Mouse (Mus musculus) intestine, embryonic 14.5 days (tissue): ENCODE data around the gene Zbtb8a. TPM values are rescaled to one million over a fixed set of nuclear protein-coding genes. Genes with fewer than 3 reads are reported as not detected.
"Not testable (repeated sequence)": the region's sequence is repeated elsewhere in the genome, so short reads cannot be mapped to it uniquely, and the experiment has no call there.

Experiments used
- ATAC-seq: fragments of 200-750 bp; cut with Nextera tagmentation; replicated peaks from 2 replicates; pipeline ENCODE4 v1.8.0; 2017; ENCODE audit warnings: low read depth, moderate number of reproducible peaks, moderate TSS enrichment, moderate library complexity; ENCODE audit not compliant: low FRiP score, low TSS enrichment
- DNase-seq: peaks from one replicate; pipeline ENCODE4 v3.0.0-alpha.2; 2018; ENCODE audit warnings: low spot score
- H3K27ac ChIP-seq: fragments of 300-500 bp; sonication (generic); 2 replicates; pipeline ENCODE4 v1.5.1; 2014; ENCODE audit warnings: low read depth, mild to moderate bottlenecking, control low read depth
- H3K27me3 ChIP-seq: fragments of 300-500 bp; sonication (generic); replicated peaks from 2 replicates; pipeline ENCODE4 v1.6.1; 2014; ENCODE audit warnings: low read length, control low read depth; ENCODE audit not compliant: control insufficient read depth, insufficient read depth
- H3K36me3 ChIP-seq: fragments of 300-500 bp; sonication (generic); 2 replicates; pipeline ENCODE4 v1.6.1; 2014; ENCODE audit warnings: low read length, control low read depth; ENCODE audit not compliant: control insufficient read depth, insufficient read depth
- H3K4me1 ChIP-seq: fragments of 300-500 bp; sonication (generic); replicated peaks from 2 replicates; pipeline ENCODE4 v1.6.1; 2014; ENCODE audit warnings: low read length, control low read depth, mixed read lengths; ENCODE audit not compliant: control insufficient read depth, insufficient read depth
- H3K4me2 ChIP-seq: fragments of 300-500 bp; sonication (generic); 2 replicates; pipeline ENCODE4 v1.6.1; 2014; ENCODE audit warnings: low read length
- H3K4me3 ChIP-seq: fragments of 300-500 bp; sonication (generic); 2 replicates; pipeline ENCODE4 v1.5.1; 2014; ENCODE audit warnings: low read depth, low read length, control low read depth, mixed read lengths
- H3K9ac ChIP-seq: fragments of 300-500 bp; sonication (generic); 2 replicates; pipeline ENCODE4 v1.6.1; 2014; ENCODE audit warnings: mild to moderate bottlenecking, low read length
- H3K9me3 ChIP-seq: fragments of 300-500 bp; sonication (generic); 2 replicates; pipeline ENCODE4 v1.6.1; 2016; ENCODE audit warnings: low read length, control low read depth; ENCODE audit not compliant: control insufficient read depth
- WGBS: fragments of 180-500 bp; shearing (Covaris S2); extraction: QIAGEN DNeasy Blood & Tissue Kit; methylation state at CpG from one replicate; pipeline ENCODE4 v1.1.7; 2014; 5-methylcytosine and 5-hydroxymethylcytosine counted together
- polyA plus RNA-seq: library from polyadenylated mRNA; unstranded; fragments of >200 nt; fragmentation: Nextera tagmentation; extraction: Ambion mirVana; gene quantifications from 2 replicates; pipeline ENCODE4 v1.2.1, GENCODE M21; 2014

The Zbtb8a gene
- polyA plus RNA-seq, 1 experiment from 2014 or later = 7.6 TPM

- no peaks in the 10 kb centered on the region for H3K9me3 ChIP-seq
- H3K36me3 ChIP-seq = no peaks in the 10 kb centered on the region
- no peak for DNase-seq
- H3K4me1 ChIP-seq = peaks cover 9% of the 10 kb centered on the region
- no peak overlapping the region for H3K4me2 ChIP-seq
- no peak overlapping the region for H3K9ac ChIP-seq
- H3K27me3 ChIP-seq = 0 out of 2 replicates have a peak, but pooled peaks cover 4% of the 10 kb centered on the region
- no peak for ATAC-seq
- no peak overlapping the region for H3K4me3 ChIP-seq
- 42% methylated on average over 8 of the region's 8 CpGs for WGBS
- H3K27ac ChIP-seq = no peak overlapping the region
These were observed 4.5 kb downstream of the Zbtb8a start for GRCm38 (mm10) chr4:129373202-129373976.

GRCm38 (mm10) chr4:129371391-129371790 is 6.5 kb downstream of the Zbtb8a start:
- Histone ChIP-seq H3K36me3 (no peaks in the 10 kb centered on the region), H3K4me3 (no peak overlapping the region), H3K27ac (no peak overlapping the region), H3K4me1 (peaks cover 7% of the 10 kb centered on the region), H3K9ac (no peak overlapping the region), H3K4me2 (no peak overlapping the region), H3K27me3 (0 out of 2 replicates have a peak, but pooled peaks cover 2% of the 10 kb centered on the region), H3K9me3 (no peaks in the 10 kb centered on the region)
- no peak for ATAC-seq
- WGBS = 91% methylated on average over 3 of the region's 3 CpGs
- no peak for DNase-seq

GRCm38 (mm10) chr4:129365224-129365623 is 12.7 kb downstream of the Zbtb8a start:
- Histone ChIP-seq H3K9me3 (no peaks in the 10 kb centered on the region), H3K4me1 (0 out of 2 replicates have a peak, but pooled peaks cover 3% of the 10 kb centered on the region), H3K9ac (no peak overlapping the region), H3K36me3 (peaks cover 6% of the 10 kb centered on the region), H3K4me2 (no peak overlapping the region), H3K27ac (no peak overlapping the region), H3K4me3 (no peak overlapping the region), H3K27me3 (no peaks in the 10 kb centered on the region)
- ATAC-seq (no peak), DNase-seq (no peak)
- WGBS = 79% methylated on average over 5 of the region's 5 CpGs

GRCm38 (mm10) chr4:129364379-129364778 is 13.5 kb downstream of the Zbtb8a start:
- no peak overlapping the region for H3K9ac ChIP-seq
- H3K4me2 ChIP-seq = no peak overlapping the region
- H3K9me3 ChIP-seq = no peaks in the 10 kb centered on the region
- H3K27ac ChIP-seq = no peak overlapping the region
- H3K36me3 ChIP-seq = peaks cover 14% of the 10 kb centered on the region
- 0 out of 2 replicates have a peak, but pooled peaks cover 3% of the 10 kb centered on the region for H3K4me1 ChIP-seq
- no peak for DNase-seq
- ATAC-seq = no peak
- no peak overlapping the region for H3K4me3 ChIP-seq
- no peaks in the 10 kb centered on the region for H3K27me3 ChIP-seq
- WGBS = 82% methylated on average over 3 of the region's 3 CpGs

- Histone ChIP-seq H3K4me3 (no peak overlapping the region), H3K4me2 (no peak overlapping the region), H3K9me3 (no peaks in the 10 kb centered on the region), H3K9ac (no peak overlapping the region), H3K4me1 (0 out of 2 replicates have a peak, but pooled peaks cover 3% of the 10 kb centered on the region), H3K27me3 (no peaks in the 10 kb centered on the region), H3K27ac (no peak overlapping the region), H3K36me3 (peaks cover 14% of the 10 kb centered on the region)
- no peak for DNase-seq
- WGBS = 93% methylated on average over 9 of the region's 9 CpGs
- ATAC-seq = no peak
These were observed 14.5 kb downstream of the Zbtb8a start for GRCm38 (mm10) chr4:129363463-129363862.

- no peaks in the 10 kb centered on the region for H3K27me3 ChIP-seq
- 83% methylated on average over 5 of the region's 5 CpGs for WGBS
- H3K9ac ChIP-seq = no peak overlapping the region
- DNase-seq (no peak), ATAC-seq (no peak)
- H3K27ac ChIP-seq = no peak overlapping the region
- no peaks in the 10 kb centered on the region for H3K9me3 ChIP-seq
- H3K36me3 ChIP-seq = peaks cover 14% of the 10 kb centered on the region
- H3K4me1 ChIP-seq = 0 out of 2 replicates have a peak, but pooled peaks cover 3% of the 10 kb centered on the region
- no peak overlapping the region for H3K4me3 ChIP-seq
- H3K4me2 ChIP-seq = no peak overlapping the region
These were observed 15.1 kb downstream of the Zbtb8a start for GRCm38 (mm10) chr4:129362771-129363170.

- H3K27me3 ChIP-seq, H3K4me1 ChIP-seq, H3K9me3 ChIP-seq, H3K4me2 ChIP-seq, H3K27ac ChIP-seq, ATAC-seq, H3K4me3 ChIP-seq, H3K9ac ChIP-seq, DNase-seq: not testable (repeated sequence)
- 83% methylated on average over 3 of the region's 3 CpGs for WGBS
- peaks cover 14% of the 10 kb centered on the region for H3K36me3 ChIP-seq
These were observed 15.7 kb downstream of the Zbtb8a start for GRCm38 (mm10) chr4:129362238-129362637.

GRCm38 (mm10) chr4:129357613-129358163 is 20.2 kb downstream of the Zbtb8a start:
- H3K27ac ChIP-seq = no peak overlapping the region
- no peak overlapping the region for H3K9ac ChIP-seq
- no peaks in the 10 kb centered on the region for H3K9me3 ChIP-seq
- 63% methylated on average over 15 of the region's 15 CpGs for WGBS
- H3K4me1 ChIP-seq = no peaks in the 10 kb centered on the region
- H3K4me3 ChIP-seq = no peak overlapping the region
- no peak overlapping the region for H3K4me2 ChIP-seq
- H3K36me3 ChIP-seq = peaks cover 40% of the 10 kb centered on the region
- no peak for ATAC-seq
- no peaks in the 10 kb centered on the region for H3K27me3 ChIP-seq
- no peak for DNase-seq
